7 mouse cellular contexts compared by ENCODE assay signal in the genomic region with DNA sequence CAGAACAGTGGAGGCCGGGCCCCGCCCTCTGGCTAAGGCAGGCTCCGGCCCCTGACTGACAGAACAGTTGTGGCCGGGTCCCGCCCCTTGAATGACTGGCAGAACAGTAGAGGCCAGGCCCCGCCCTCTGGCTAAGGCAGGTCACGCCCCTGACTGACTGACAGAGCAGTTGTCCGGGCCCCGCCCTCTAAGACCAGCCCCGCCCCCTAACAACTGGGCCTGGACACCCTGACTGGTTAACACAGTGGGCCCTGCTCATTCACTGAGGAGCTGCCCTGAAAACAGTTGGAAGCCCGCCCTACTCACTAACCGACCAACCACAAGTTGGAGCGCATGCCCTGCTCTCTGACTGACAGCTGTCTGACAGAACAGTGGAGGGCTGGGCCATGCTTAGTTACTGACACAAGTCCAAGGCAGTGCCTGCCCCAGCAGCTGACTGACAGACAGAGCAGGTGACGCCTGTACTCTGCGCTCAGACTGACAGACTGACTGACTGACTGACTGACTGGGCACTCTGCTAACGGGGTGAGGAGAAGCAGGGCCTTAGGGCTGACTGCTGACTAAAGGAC. TPM values are rescaled to one million over a fixed set of nuclear protein-coding genes. Genes with fewer than 3 reads are reported as not detected.
DNase-seq lines count a peak whose midpoint lies in the region; ATAC-seq and TF ChIP-seq lines count a peak whose summit lies in the region.

No protein-coding gene starts in this region.

- no peak for TF ChIP-seq CTCF in brain, embryonic 14.5 days (IDR thresholded peaks at IDR 0.05; ENCODE audit: borderline replicate concordance, extremely low read depth, insufficient read depth, insufficient read length)

- H3K4me2 ChIP-seq in hindbrain, embryonic 15.5 days: no peak overlapping the region
- H3K4me2 ChIP-seq in limb, embryonic 11.5 days (ENCODE audit: low read depth, severe bottlenecking): no peak overlapping the region

- no peak for TF ChIP-seq POLR2A in brain, embryonic 14.5 days (IDR thresholded peaks at IDR 0.05; ENCODE audit: borderline replicate concordance, extremely low read depth, insufficient read depth, insufficient read length, poor library complexity, severe bottlenecking)

- H3K27ac ChIP-seq in hindbrain, embryonic 15.5 days (replicated peaks): peak overlapping the region; percentile 60
- H3K27ac ChIP-seq in limb, embryonic 11.5 days (replicated peaks; ENCODE audit: low read depth, low read length): 0 out of 2 replicates have a peak overlapping the region, but pooled peaks have one; percentile 30
- peak overlapping the region; percentile 69 for H3K27ac ChIP-seq in midbrain, embryonic 10.5 days (replicated peaks)

- no peaks in the 10 kb centered on the region for H3K9me3 ChIP-seq in hindbrain, embryonic 15.5 days
- H3K9me3 ChIP-seq in limb, embryonic 11.5 days (ENCODE audit: control insufficient read depth, low read length): no peaks in the 10 kb centered on the region
- no peaks in the 10 kb centered on the region for H3K9me3 ChIP-seq in midbrain, embryonic 10.5 days (replicated peaks)

- H3K4me1 ChIP-seq in hindbrain, embryonic 15.5 days (replicated peaks): peaks cover 32% of the 10 kb centered on the region
- H3K4me1 ChIP-seq in limb, embryonic 11.5 days (ENCODE audit: control insufficient read depth, insufficient read depth, low read length): peaks cover 10% of the 10 kb centered on the region; the same call in 1 of the 2 replicates
- H3K4me1 ChIP-seq in midbrain, embryonic 10.5 days: peaks cover 56% of the 10 kb centered on the region

- DNase-seq in T-cell, adult 2 months (ENCODE audit: low spot score): peak; percentile 21
- peak; percentile 85 for DNase-seq in brain, embryonic 14.5 days (ENCODE audit: low read depth)
- DNase-seq in forelimb bud, embryonic 11.5 days (ENCODE audit: low read depth, low spot score): peak; percentile 56
- DNase-seq in limb, embryonic 11.5 days (ENCODE audit: low spot score): peak; percentile 82
- peak; percentile 87 for DNase-seq in midbrain, embryonic 10.5 days (ENCODE audit: low spot score)
- peak; percentile 84 for DNase-seq in spleen, postnatal 4 days (ENCODE audit: low spot score in 2 of 2)

- H3K9ac ChIP-seq in hindbrain, embryonic 15.5 days: no peak overlapping the region
- H3K9ac ChIP-seq in limb, embryonic 11.5 days (ENCODE audit: low read length): no peak overlapping the region

- no peaks in the 10 kb centered on the region for H3K27me3 ChIP-seq in hindbrain, embryonic 15.5 days
- no peaks in the 10 kb centered on the region for H3K27me3 ChIP-seq in limb, embryonic 11.5 days (ENCODE audit: control insufficient read depth, insufficient read depth, low read length)
- H3K27me3 ChIP-seq in midbrain, embryonic 10.5 days (ENCODE audit: low read depth, poor library complexity, severe bottlenecking): peaks cover 5% of the 10 kb centered on the region; the same call in 1 of the 2 replicates

- no peaks in the 10 kb centered on the region for H3K36me3 ChIP-seq in hindbrain, embryonic 15.5 days
- H3K36me3 ChIP-seq in limb, embryonic 11.5 days (ENCODE audit: control insufficient read depth, insufficient read depth, low read length): no peaks in the 10 kb centered on the region
- H3K36me3 ChIP-seq in midbrain, embryonic 10.5 days: no peaks in the 10 kb centered on the region; the same call in 1 of the 2 replicates

- H3K4me3 ChIP-seq in hindbrain, embryonic 15.5 days: no peak overlapping the region
- no peak overlapping the region for H3K4me3 ChIP-seq in limb, embryonic 11.5 days (ENCODE audit: low read depth, low read length)
- H3K4me3 ChIP-seq in midbrain, embryonic 10.5 days: no peak overlapping the region; the same call in 1 of the 2 replicates

- ATAC-seq in hindbrain, embryonic 15.5 days (ENCODE audit: low FRiP score, low read depth): peak; percentile 81
- ATAC-seq in limb, embryonic 11.5 days (ENCODE audit: insufficient number of reproducible peaks, low FRiP score, low TSS enrichment, low read depth): peak; percentile 77

- 11% methylated on average over 16 of the region's 16 CpGs for WGBS in hindbrain, embryonic 15.5 days
- 7% methylated on average over 16 of the region's 16 CpGs for WGBS in limb, embryonic 11.5 days
- WGBS in midbrain, embryonic 10.5 days: 5% methylated on average over 16 of the region's 16 CpGs

RNA-seq across cellular contexts. Expression of gene 2900026A02Rik, which starts 56.1 kb away (rescaled TPM):
- polyA plus RNA-seq in brain, embryonic 14.5 days (2012; rRNA removed): 6.0 and 8.6 TPM in 2 replicates
- polyA plus RNA-seq in hindbrain, embryonic 15.5 days (2015; fragmentation: Nextera tagmentation; extraction: Ambion mirVana): 3.8 and 3.9 TPM in 2 replicates
- polyA plus RNA-seq in limb, embryonic 11.5 days (2014; fragmentation: Nextera tagmentation; extraction: Ambion mirVana): 1.3 and 1.7 TPM in 2 replicates
- 2.7 and 2.9 TPM in 2 replicates for polyA plus RNA-seq in midbrain, embryonic 10.5 days (2016; fragmentation: Nextera tagmentation; extraction: Ambion mirVana)

Comparison
In these comparisons a context has a peak if more than half of its experiments do, and no peak if none do; other contexts are left out.
1. DNase-seq: peak in every context shown above with its lines; median percentile 87 in midbrain, embryonic 10.5 days; 85 in brain, embryonic 14.5 days; 84 in spleen, postnatal 4 days; 82 in limb, embryonic 11.5 days; 56 in forelimb bud, embryonic 11.5 days; 21 in T-cell, adult 2 months.